Mouse (Mus musculus) frontal cortex, postnatal 25 days (tissue): ENCODE data around the gene Ap4e1.
"Not testable (repeated sequence)": the region's sequence is repeated elsewhere in the genome, so short reads cannot be mapped to it uniquely, and the experiment has no call there.

Source experiments
- DNase-seq, 2 experiments: peaks; one replicate each; pipeline ENCODE4 v3.0.0; 2022; ENCODE audit warnings: low spot score in 2 of 2

Ap4e1 gene

DNA sequence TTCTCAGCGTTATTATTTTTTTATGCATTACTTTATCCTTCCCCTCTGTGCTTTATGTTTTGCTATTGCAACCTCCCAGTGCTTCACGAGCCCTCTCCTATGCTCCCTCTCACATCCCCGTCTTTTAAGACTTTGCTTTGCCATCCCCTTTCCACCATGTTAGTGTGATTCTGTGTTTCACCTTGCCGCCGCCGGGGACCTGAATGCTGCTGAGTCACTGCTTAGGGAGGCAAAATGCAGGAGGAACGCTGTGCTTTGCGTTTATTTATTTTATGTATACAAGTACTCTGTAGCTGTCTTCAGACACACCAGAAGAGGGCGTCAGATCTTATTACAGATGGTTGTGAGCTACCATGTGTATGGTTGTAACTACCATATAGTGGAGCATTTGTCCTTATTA is 69.1 kb downstream of the Ap4e1 start:
- no peak for DNase-seq

DNA sequence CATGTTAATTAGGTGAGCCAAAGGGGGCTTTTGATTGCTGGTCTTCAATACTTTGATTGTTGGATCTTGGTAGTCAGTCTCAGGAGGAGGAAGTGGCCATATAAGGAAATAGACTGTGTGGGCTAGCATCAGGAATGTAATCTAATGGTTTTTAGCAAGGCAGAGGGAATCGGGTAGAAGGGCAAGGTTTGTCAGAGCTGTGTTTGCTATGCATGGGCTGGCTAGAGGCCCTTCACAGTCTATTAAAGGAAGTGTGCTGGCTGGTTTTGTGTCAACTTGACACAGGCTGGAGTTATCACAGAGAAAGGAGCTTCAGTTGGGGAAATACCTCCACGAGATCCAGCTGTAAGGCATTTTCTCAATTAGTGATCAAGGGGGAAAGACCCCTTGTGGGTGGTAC is 70.5 kb downstream of the Ap4e1 start:
- not testable (repeated sequence) for DNase-seq

DNA sequence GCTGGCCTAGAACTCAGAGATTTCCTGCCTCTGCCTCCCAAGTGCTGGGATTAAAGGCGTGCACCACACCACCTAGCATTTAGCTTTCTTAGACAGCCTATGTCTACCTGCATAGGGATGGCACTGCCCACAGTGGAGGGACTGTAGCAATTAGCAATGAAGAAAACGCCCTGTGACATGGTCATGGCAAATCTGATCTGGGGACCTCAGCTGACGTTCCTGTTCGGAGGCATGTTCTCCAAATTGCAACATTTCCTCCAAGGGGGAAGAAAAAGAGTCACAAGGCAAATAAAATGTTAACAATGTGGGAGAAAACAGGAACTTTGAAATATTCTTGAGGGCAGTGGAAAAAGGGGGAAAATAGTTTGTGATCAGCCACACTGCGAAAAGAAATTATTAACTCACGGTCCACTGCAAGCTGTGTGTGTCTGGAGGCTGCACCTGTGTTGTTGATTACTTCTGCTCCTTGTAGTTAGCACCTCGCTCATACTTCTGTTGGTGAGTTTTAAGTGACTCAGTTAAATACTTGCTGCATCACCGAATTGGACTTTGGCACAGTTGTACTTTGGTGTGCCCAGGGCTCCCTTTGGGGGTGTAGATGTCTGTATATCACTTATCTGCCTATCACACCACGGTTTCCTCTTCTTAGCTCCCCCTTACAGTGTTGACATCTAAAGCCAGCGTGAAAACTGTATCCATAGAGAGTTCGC is 71.5 kb downstream of the Ap4e1 start:
- DNase-seq: no peak

DNA sequence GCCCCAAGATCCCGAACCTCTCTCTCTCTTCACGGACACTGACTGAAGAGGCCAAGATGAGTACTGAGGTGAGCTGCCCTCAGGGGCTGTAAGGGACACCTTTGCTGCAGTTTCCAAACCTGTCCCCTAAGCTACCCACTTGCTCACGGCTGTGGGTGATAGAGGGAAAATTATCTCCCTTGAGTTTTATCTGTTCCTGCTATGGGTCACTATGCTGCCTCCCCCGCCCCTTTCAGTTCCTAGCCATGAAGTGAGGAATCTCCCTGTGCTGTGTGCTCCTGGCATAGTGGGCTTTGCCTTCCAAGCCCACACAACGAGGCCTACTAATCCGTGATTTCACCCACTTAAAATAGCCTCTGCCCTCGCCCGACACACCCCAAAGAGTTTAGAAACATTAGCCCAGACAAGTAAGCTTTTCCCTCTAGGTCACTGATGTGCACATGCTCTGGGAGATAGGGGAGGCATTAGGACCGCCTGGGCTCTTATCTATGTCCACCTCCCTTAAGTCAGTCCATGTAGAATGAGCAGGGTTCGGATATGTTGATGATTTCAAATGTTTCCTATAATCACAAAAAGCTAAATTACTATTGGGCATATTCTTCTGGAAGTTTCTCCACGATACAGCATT is 72.2 kb downstream of the Ap4e1 start:
- DNase-seq: no peak

DNA sequence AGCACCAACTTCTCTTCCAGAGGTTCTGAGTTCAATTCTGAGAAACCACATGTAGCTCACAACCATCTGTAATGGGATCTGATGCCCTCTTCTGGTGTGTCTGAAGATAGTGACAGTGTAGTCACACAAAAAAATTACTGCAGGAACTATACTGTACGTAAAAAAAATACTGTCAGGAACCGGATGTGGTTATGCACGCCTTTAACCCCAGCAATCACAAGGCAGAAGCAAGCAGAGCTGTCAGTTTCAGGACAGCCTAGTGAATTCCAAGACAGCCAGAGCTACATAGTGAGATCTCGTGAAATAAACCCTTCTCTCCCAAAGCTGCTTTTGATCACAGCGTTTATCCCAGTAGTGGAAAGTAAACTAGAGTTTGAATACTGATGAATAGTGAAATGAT is 77.7 kb downstream of the Ap4e1 start:
- DNase-seq: no peak

DNA sequence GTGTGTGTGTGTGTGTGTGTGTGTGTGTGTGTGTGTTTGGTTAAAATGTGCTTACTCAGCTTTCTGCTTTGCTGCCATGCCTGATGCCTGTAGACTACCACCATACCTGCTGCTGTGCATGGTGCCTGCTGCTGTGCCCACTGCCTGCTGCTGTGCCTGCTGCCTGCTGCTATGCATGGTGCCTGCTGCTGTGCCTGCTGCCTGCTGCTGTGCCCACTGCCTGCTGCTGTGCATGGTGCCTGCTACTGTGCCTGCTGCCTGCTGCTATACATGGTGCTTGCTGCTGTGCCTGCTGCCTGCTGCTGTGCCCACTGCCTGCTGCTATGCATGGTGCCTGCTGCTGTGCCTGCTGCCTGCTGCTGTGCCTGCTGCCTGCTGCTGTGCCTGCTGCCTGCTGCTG is 81.6 kb downstream of the Ap4e1 start:
- not testable (repeated sequence) for DNase-seq

DNA sequence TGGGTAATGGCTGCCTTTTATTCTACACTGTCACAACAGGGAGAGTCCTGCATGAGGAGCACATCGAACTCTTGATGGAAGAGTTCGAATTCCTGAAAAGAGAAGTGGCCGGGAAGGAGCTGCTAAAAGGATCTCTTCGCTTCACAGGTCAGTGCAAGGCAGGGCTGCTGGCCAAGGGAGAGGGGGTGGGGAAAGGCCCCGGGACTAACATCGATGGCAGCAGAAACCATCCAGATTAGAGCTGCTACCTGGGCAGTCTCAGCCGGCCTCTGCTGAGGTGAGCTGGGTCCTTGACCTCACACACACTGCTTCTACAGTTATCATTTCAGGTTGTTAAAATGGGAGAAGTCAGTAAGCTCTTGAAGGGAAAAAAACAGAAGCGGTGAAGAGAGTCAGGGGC is 83.5 kb downstream of the Ap4e1 start:
- no peak for DNase-seq

DNA sequence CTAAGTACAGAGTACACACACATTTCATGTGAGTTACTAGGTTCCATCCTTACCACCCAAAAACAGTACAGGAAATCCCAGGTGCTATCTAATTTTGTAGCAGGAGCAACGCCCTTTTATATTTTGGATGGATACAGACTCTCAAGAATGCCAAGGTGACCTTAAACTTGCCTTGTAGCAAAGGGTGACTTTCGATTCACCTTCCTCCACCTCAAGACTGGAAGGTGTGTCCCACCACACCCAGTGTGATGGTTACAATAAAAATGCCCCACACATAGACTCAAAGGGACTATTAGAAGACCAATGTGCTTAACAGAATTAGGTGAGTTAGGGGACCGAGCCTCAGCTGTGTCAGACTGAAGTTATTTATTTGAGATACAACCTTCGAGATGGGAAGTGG is 100.5 kb downstream of the Ap4e1 start:
- no peak for DNase-seq
